Mouse (Mus musculus) lung, postnatal 0 days (tissue): ENCODE results near the gene Il15ra.

Experiments
- CTCF ChIP-seq: IDR thresholded peaks from 2 replicates; pipeline ENCODE4 v1.5.1; 2016; ENCODE audit warnings: antibody characterized with exemption, mild to moderate bottlenecking
- EP300 ChIP-seq: IDR thresholded peaks from 2 replicates; pipeline ENCODE4 v1.6.1; 2016; ENCODE audit warnings: antibody characterized with exemption, mild to moderate bottlenecking, control low read depth

GRCm38 (mm10) chr2:11705201-11706025 lies at the start of gene Il15ra:
- TF ChIP-seq CTCF (no peak), EP300 (no peak)
